Mouse (Mus musculus) hindbrain, embryonic 11.5 days (tissue): ENCODE measurements around the gene Gm43552. TPM values are rescaled to one million over a fixed set of nuclear protein-coding genes. Genes with fewer than 3 reads are reported as not detected.

Source experiments
- ATAC-seq: fragments of 200-750 bp; cut with Nextera tagmentation; 2 replicates; pipeline ENCODE4 v1.8.0; 2017; ENCODE audit warnings: mild to moderate bottlenecking, moderate TSS enrichment, moderate library complexity; ENCODE audit not compliant: low FRiP score
- DNase-seq: peaks from one replicate; pipeline ENCODE4 v3.0.0-alpha.2; 2015; ENCODE audit warnings: low spot score
- H3K27ac ChIP-seq: fragments of 300-500 bp; sonication (generic); 2 replicates; pipeline ENCODE4 v1.5.1; 2014; ENCODE audit warnings: mild to moderate bottlenecking, low read depth, low read length
- H3K27me3 ChIP-seq: fragments of 300-500 bp; sonication (generic); 2 replicates; pipeline ENCODE4 v1.6.1; 2014; ENCODE audit warnings: mild to moderate bottlenecking, low read length, moderate library complexity, mixed read lengths; ENCODE audit not compliant: control insufficient read depth, insufficient read depth
- H3K36me3 ChIP-seq: fragments of 300-500 bp; sonication (generic); 2 replicates; pipeline ENCODE4 v1.6.1; 2014; ENCODE audit warnings: mild to moderate bottlenecking, low read length, moderate library complexity, mixed read lengths; ENCODE audit not compliant: control insufficient read depth, insufficient read depth
- H3K4me1 ChIP-seq: fragments of 300-500 bp; sonication (generic); replicated peaks from 2 replicates; pipeline ENCODE4 v1.6.1; 2014; ENCODE audit warnings: low read length, mixed read lengths; ENCODE audit not compliant: control insufficient read depth, insufficient read depth
- H3K4me2 ChIP-seq: fragments of 300-500 bp; sonication (generic); replicated peaks from 2 replicates; pipeline ENCODE4 v1.6.1; 2014; ENCODE audit warnings: mild to moderate bottlenecking, low read depth, low read length
- H3K4me3 ChIP-seq: fragments of 300-500 bp; sonication (generic); 2 replicates; pipeline ENCODE4 v1.5.1; 2014; ENCODE audit warnings: low read depth, low read length
- H3K9ac ChIP-seq: fragments of 300-500 bp; sonication (generic); 2 replicates; pipeline ENCODE4 v1.6.1; 2014; ENCODE audit warnings: low read depth, low read length
- H3K9me3 ChIP-seq: fragments of 300-500 bp; sonication (generic); 2 replicates; pipeline ENCODE4 v1.6.1; 2016; ENCODE audit warnings: low read length; ENCODE audit not compliant: control insufficient read depth
- WGBS: fragments of 180-500 bp; shearing (Covaris S2); extraction: QIAGEN DNeasy Blood & Tissue Kit; methylation state at CpG from one replicate; pipeline ENCODE4 v1.1.7; 2014; 5-methylcytosine and 5-hydroxymethylcytosine counted together
- polyA plus RNA-seq: library from polyadenylated mRNA; unstranded; fragments of >200 nt; fragmentation: Nextera tagmentation; extraction: Ambion mirVana; gene quantifications from 2 replicates; pipeline ENCODE4 v1.2.1, GENCODE M21; 2014

Gene Gm43552
- polyA plus RNA-seq, 1 experiment from 2014 or later, result not detected

GRCm38 (mm10) chr5:65435806-65436561 is 56.6 kb downstream of the Gm43552 start, which contains the start of gene Ugdh:
Gene Ugdh (minus strand): TSS chr5:65435949.
- Histone ChIP-seq H3K27me3 (no peaks in the 10 kb centered on the region), H3K4me3 (peak within 1 kb of the TSS; percentile 82), H3K36me3 (no peaks in the 10 kb centered on the region), H3K9ac (peak within 1 kb of the TSS; percentile 83), H3K9me3 (no peaks in the 10 kb centered on the region), H3K4me1 (no peaks in the 10 kb centered on the region), H3K4me2 (peak within 1 kb of the TSS; percentile 72), H3K27ac (peak within 1 kb of the TSS; percentile 72)
- ATAC-seq, result peak; percentile 98
- peak; percentile 99 for DNase-seq
- WGBS, result under 1% methylated on average over 43 of the region's 51 CpGs

DNA sequence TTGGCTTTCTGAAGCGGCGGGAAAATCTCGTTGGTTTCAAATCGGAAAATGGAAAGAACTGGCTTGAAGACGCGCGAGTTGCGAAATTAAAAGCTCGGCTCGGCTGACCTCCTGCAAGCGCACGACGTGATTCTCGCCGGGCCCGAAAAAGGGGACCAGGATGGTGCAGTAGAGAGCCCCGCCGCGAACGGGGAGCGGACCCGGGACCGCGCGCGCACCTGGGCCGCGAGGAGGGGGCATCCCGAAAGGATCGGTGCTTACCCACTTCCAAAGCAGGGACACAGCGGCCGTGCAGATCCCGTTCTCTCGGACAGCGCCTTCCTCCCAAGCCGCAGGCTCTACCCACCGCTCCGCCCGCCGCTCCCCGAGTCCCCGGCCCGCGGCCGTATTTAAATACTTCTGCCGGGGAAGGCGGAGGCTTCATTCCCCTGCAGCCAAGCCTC is 57.2 kb downstream of the Gm43552 start:
- peak overlapping the region; percentile 82 for H3K4me3 ChIP-seq
- peak overlapping the region; percentile 72 for H3K4me2 ChIP-seq
- H3K36me3 ChIP-seq, result no peaks in the 10 kb centered on the region
- WGBS, result 0% methylated on average over 41 of the region's 47 CpGs
- H3K9me3 ChIP-seq, result no peaks in the 10 kb centered on the region
- ATAC-seq, result no peak
- peak overlapping the region; percentile 71; the same call in 1 of the 2 replicates for H3K27ac ChIP-seq
- no peaks in the 10 kb centered on the region for H3K4me1 ChIP-seq
- peak overlapping the region; percentile 83 for H3K9ac ChIP-seq
- no peak for DNase-seq
- H3K27me3 ChIP-seq, result no peaks in the 10 kb centered on the region

GRCm38 (mm10) chr5:65434471-65435362 is 57.9 kb downstream of the Gm43552 start:
- H3K9ac ChIP-seq, result peak overlapping the region; percentile 83
- peak overlapping the region; percentile 72 for H3K4me2 ChIP-seq
- peak; percentile 21; the same call in 1 of the 2 replicates for ATAC-seq
- H3K27ac ChIP-seq, result peak overlapping the region; percentile 71; the same call in 1 of the 2 replicates
- H3K27me3 ChIP-seq, result no peaks in the 10 kb centered on the region
- peak; percentile 52 for DNase-seq
- H3K9me3 ChIP-seq, result no peaks in the 10 kb centered on the region
- no peaks in the 10 kb centered on the region for H3K4me1 ChIP-seq
- no peaks in the 10 kb centered on the region for H3K36me3 ChIP-seq
- 7% methylated on average over 15 of the region's 15 CpGs for WGBS
- H3K4me3 ChIP-seq, result peak overlapping the region; percentile 82

- no peak overlapping the region for H3K4me2 ChIP-seq
- H3K4me3 ChIP-seq, result no peak overlapping the region
- no peak overlapping the region for H3K27ac ChIP-seq
- H3K9ac ChIP-seq, result no peak overlapping the region
- WGBS, result 87% methylated on average over 5 of the region's 5 CpGs
- H3K9me3 ChIP-seq, result no peaks in the 10 kb centered on the region
- H3K4me1 ChIP-seq, result no peaks in the 10 kb centered on the region
- ATAC-seq (no peak), DNase-seq (no peak)
- H3K36me3 ChIP-seq, result no peaks in the 10 kb centered on the region
- H3K27me3 ChIP-seq, result no peaks in the 10 kb centered on the region
Measured at GRCm38 (mm10) chr5:65429441-65429840, 63.2 kb downstream of the Gm43552 start.

- 53% methylated on average over 4 of the region's 4 CpGs for WGBS
- Histone ChIP-seq H3K4me3 (no peak overlapping the region), H3K27me3 (no peaks in the 10 kb centered on the region), H3K4me1 (no peaks in the 10 kb centered on the region), H3K9ac (no peak overlapping the region), H3K36me3 (no peaks in the 10 kb centered on the region), H3K27ac (no peak overlapping the region), H3K4me2 (no peak overlapping the region), H3K9me3 (no peaks in the 10 kb centered on the region)
- DNase-seq, result no peak
- no peak for ATAC-seq
Measured at GRCm38 (mm10) chr5:65428321-65428720, 64.3 kb downstream of the Gm43552 start.

- no peak overlapping the region for H3K4me2 ChIP-seq
- H3K4me1 ChIP-seq, result no peaks in the 10 kb centered on the region
- no peaks in the 10 kb centered on the region for H3K36me3 ChIP-seq
- H3K9me3 ChIP-seq, result no peaks in the 10 kb centered on the region
- DNase-seq (no peak), ATAC-seq (no peak)
- no peak overlapping the region for H3K27ac ChIP-seq
- WGBS, result 93% methylated on average over 5 of the region's 5 CpGs
- H3K27me3 ChIP-seq, result no peaks in the 10 kb centered on the region
- H3K9ac ChIP-seq, result no peak overlapping the region
- H3K4me3 ChIP-seq, result no peak overlapping the region
Measured at GRCm38 (mm10) chr5:65425251-65425650, 67.4 kb downstream of the Gm43552 start.

GRCm38 (mm10) chr5:65424215-65424614 is 68.4 kb downstream of the Gm43552 start:
- H3K9ac ChIP-seq, result no peak overlapping the region
- H3K9me3 ChIP-seq, result no peaks in the 10 kb centered on the region
- no peaks in the 10 kb centered on the region for H3K27me3 ChIP-seq
- no peak overlapping the region for H3K27ac ChIP-seq
- H3K36me3 ChIP-seq, result no peaks in the 10 kb centered on the region
- no peak overlapping the region for H3K4me3 ChIP-seq
- ATAC-seq (no peak), DNase-seq (no peak)
- WGBS, result 93% methylated on average over 6 of the region's 6 CpGs
- no peaks in the 10 kb centered on the region for H3K4me1 ChIP-seq
- no peak overlapping the region for H3K4me2 ChIP-seq

DNA sequence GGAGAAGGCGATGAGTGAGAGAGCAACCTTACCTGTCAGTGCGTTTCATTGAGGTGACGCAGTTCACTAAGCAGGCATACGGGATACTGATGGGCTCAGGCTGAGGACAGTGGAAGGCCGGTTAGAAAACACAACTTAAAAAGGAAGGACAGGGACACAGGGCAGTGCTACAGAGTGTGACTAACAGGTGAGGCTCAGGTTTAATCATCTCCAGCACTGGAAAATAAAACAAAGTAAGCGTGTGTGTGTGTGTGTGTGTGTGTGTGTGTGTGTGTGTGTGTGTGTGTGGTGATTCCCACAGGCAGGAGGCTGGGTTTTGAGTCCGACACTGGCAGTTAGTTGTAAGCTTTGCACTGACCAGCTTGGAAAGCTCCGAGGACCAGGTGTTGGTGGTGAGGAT is 69.8 kb downstream of the Gm43552 start:
- Histone ChIP-seq H3K27ac (no peak overlapping the region), H3K27me3 (no peaks in the 10 kb centered on the region), H3K9me3 (no peaks in the 10 kb centered on the region), H3K4me3 (no peak overlapping the region), H3K36me3 (no peaks in the 10 kb centered on the region), H3K4me1 (no peaks in the 10 kb centered on the region), H3K4me2 (no peak overlapping the region), H3K9ac (no peak overlapping the region)
- ATAC-seq, result no peak
- no peak for DNase-seq
- 92% methylated on average over 8 of the region's 8 CpGs for WGBS
